Mouse (Mus musculus) hindbrain, embryonic 15.5 days (tissue): ENCODE results near the gene Dpm1. TPM values are rescaled to one million over a fixed set of nuclear protein-coding genes. Genes with fewer than 3 reads are reported as not detected.
A peak's percentile ranks its signal among the peaks of the same experiment; 100 is the strongest.

Source experiments
- ATAC-seq: fragments of 200-750 bp; cut with Nextera tagmentation; 2 replicates; pipeline ENCODE4 v1.8.0; 2017; ENCODE audit warnings: low read depth, moderate number of reproducible peaks, moderate TSS enrichment; ENCODE audit not compliant: low FRiP score
- H3K27ac ChIP-seq: fragments of 300-500 bp; sonication (generic); replicated peaks from 2 replicates; pipeline ENCODE4 v1.5.1; 2015; ENCODE audit warnings: mild to moderate bottlenecking, inconsistent platforms
- H3K27me3 ChIP-seq: fragments of 300-500 bp; sonication (generic); 2 replicates; pipeline ENCODE4 v1.6.1; 2015; ENCODE audit warnings: control low read depth, inconsistent platforms
- H3K36me3 ChIP-seq: fragments of 300-500 bp; sonication (generic); 2 replicates; pipeline ENCODE4 v1.6.1; 2015; ENCODE audit warnings: control low read depth, inconsistent platforms
- H3K4me1 ChIP-seq: fragments of 300-500 bp; sonication (generic); replicated peaks from 2 replicates; pipeline ENCODE4 v1.6.1; 2015; ENCODE audit warnings: control low read depth, inconsistent platforms
- H3K4me2 ChIP-seq: fragments of 300-500 bp; sonication (generic); 2 replicates; pipeline ENCODE4 v1.6.1; 2015; ENCODE audit warnings: moderate library complexity, mild to moderate bottlenecking, inconsistent platforms
- H3K4me3 ChIP-seq: fragments of 300-500 bp; sonication (generic); 2 replicates; pipeline ENCODE4 v1.5.1; 2015; ENCODE audit warnings: mild to moderate bottlenecking, inconsistent platforms
- H3K9ac ChIP-seq: fragments of 300-500 bp; sonication (generic); 2 replicates; pipeline ENCODE4 v1.6.1; 2015; ENCODE audit warnings: inconsistent platforms
- H3K9me3 ChIP-seq: fragments of 300-500 bp; sonication (generic); 2 replicates; pipeline ENCODE4 v1.6.1; 2016; ENCODE audit warnings: control low read depth, inconsistent platforms
- WGBS: fragments of 180-500 bp; shearing (Covaris S2); methylation state at CpG from one replicate; pipeline ENCODE4 v1.1.7; 2015; 5-methylcytosine and 5-hydroxymethylcytosine counted together
- polyA plus RNA-seq: library from polyadenylated mRNA; unstranded; fragments of >200 nt; fragmentation: Nextera tagmentation; extraction: Ambion mirVana; gene quantifications from 2 replicates; pipeline ENCODE4 v1.2.1, GENCODE M21; 2015

Dpm1 gene
- polyA plus RNA-seq, 1 experiment from 2014 or later: 54.6 TPM

DNA sequence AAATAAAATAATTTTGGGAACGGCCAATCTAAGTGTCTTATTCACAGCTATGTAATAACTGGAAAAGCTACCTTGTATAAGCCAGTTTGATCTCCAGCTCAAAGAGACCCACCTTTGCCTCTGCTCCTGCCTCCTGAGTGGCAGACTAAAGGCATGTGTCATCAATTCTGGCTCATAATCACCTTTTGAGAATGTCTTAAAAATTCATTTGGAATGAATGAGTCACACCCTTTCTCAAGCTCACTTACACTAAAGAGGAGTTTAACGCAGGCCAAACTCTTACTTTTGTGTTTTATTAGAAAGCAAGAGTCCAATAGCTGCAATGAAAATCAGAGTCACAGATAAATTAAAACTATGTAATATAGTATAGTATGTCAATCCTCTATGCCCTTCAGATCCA lies 38.5 kb downstream of the Dpm1 start:
- no peak overlapping the region for H3K4me3 ChIP-seq
- no peak overlapping the region for H3K9ac ChIP-seq
- peaks cover 7% of the 10 kb centered on the region for H3K36me3 ChIP-seq
- no peak overlapping the region for H3K4me2 ChIP-seq
- H3K27me3 ChIP-seq: no peaks in the 10 kb centered on the region
- 93% methylated on average over 2 of the region's 2 CpGs for WGBS
- no peak for ATAC-seq
- H3K4me1 ChIP-seq: peaks cover 57% of the 10 kb centered on the region
- no peak overlapping the region for H3K27ac ChIP-seq
- no peaks in the 10 kb centered on the region for H3K9me3 ChIP-seq

DNA sequence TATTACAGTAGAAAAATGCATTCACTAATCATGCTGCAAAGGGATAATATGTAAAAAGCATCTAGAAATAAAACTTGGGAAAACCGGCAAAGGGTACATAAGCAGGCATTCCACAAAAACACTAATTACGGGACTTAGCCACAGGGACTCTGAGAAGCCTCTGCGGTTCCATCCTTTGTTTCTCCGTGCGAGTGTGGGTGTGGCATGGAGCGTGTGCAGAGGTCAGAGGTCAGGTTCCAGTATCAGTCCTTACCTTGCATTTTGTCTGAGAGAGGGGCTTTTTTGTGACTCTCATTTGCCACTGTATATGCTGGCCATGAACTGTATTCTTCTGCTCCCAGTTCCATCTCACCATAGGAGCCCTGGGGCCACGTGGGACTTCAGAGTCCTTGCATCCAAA lies 54.4 kb downstream of the Dpm1 start:
- WGBS: 38% methylated on average over 7 of the region's 7 CpGs
- ATAC-seq: no peak
- H3K4me1 ChIP-seq: no peaks in the 10 kb centered on the region
- H3K36me3 ChIP-seq: peaks cover 8% of the 10 kb centered on the region
- H3K9ac ChIP-seq: no peak overlapping the region
- H3K27ac ChIP-seq: no peak overlapping the region
- no peak overlapping the region for H3K4me3 ChIP-seq
- no peak overlapping the region for H3K4me2 ChIP-seq
- no peaks in the 10 kb centered on the region for H3K9me3 ChIP-seq
- H3K27me3 ChIP-seq: no peaks in the 10 kb centered on the region

GRCm38 (mm10) chr2:168170167-168170685 lies 60.2 kb downstream of the Dpm1 start:
- 12% methylated on average over 13 of the region's 13 CpGs for WGBS
- Histone ChIP-seq H3K4me3 (no peak overlapping the region), H3K9ac (no peak overlapping the region), H3K27me3 (no peaks in the 10 kb centered on the region), H3K27ac (no peak overlapping the region), H3K9me3 (no peaks in the 10 kb centered on the region), H3K4me1 (peaks cover 17% of the 10 kb centered on the region), H3K4me2 (peak overlapping the region; percentile 3; the same call in 1 of the 2 replicates), H3K36me3 (no peaks in the 10 kb centered on the region)
- ATAC-seq: no peak; the same call in 1 of the 2 replicates

GRCm38 (mm10) chr2:168169800-168170113 lies 60.6 kb downstream of the Dpm1 start:
- no peaks in the 10 kb centered on the region for H3K36me3 ChIP-seq

GRCm38 (mm10) chr2:168168892-168169799 lies 61.2 kb downstream of the Dpm1 start:
- H3K4me3 ChIP-seq: no peak overlapping the region
- no peak overlapping the region for H3K9ac ChIP-seq
- 47% methylated on average over 9 of the region's 9 CpGs for WGBS
- H3K4me2 ChIP-seq: no peak overlapping the region
- peaks cover 17% of the 10 kb centered on the region for H3K4me1 ChIP-seq
- H3K27me3 ChIP-seq: no peaks in the 10 kb centered on the region
- no peak for ATAC-seq
- H3K36me3 ChIP-seq: no peaks in the 10 kb centered on the region
- 0 out of 2 replicates have a peak overlapping the region, but pooled peaks have one; percentile 31 for H3K27ac ChIP-seq
- no peaks in the 10 kb centered on the region for H3K9me3 ChIP-seq

More at GRCm38 (mm10) chr2:168169800-168170113, 60.6 kb downstream of the Dpm1 start:
- ATAC-seq: no peak
- Histone ChIP-seq H3K4me2 (peak overlapping the region; percentile 3; the same call in 1 of the 2 replicates), H3K9me3 (no peaks in the 10 kb centered on the region), H3K27me3 (no peaks in the 10 kb centered on the region), H3K4me3 (no peak overlapping the region), H3K4me1 (peaks cover 17% of the 10 kb centered on the region), H3K9ac (no peak overlapping the region), H3K27ac (0 out of 2 replicates have a peak overlapping the region, but pooled peaks have one; percentile 31)
- 9% methylated on average over 9 of the region's 9 CpGs for WGBS

- Histone ChIP-seq H3K9me3 (no peaks in the 10 kb centered on the region), H3K27me3 (no peaks in the 10 kb centered on the region), H3K9ac (no peak overlapping the region), H3K36me3 (no peaks in the 10 kb centered on the region), H3K4me2 (no peak overlapping the region), H3K27ac (no peak overlapping the region), H3K4me3 (no peak overlapping the region), H3K4me1 (peaks cover 17% of the 10 kb centered on the region)
- ATAC-seq: no peak
- WGBS: 53% methylated on average over 3 of the region's 3 CpGs
Measured at GRCm38 (mm10) chr2:168167781-168168180, 62.6 kb downstream of the Dpm1 start.

DNA sequence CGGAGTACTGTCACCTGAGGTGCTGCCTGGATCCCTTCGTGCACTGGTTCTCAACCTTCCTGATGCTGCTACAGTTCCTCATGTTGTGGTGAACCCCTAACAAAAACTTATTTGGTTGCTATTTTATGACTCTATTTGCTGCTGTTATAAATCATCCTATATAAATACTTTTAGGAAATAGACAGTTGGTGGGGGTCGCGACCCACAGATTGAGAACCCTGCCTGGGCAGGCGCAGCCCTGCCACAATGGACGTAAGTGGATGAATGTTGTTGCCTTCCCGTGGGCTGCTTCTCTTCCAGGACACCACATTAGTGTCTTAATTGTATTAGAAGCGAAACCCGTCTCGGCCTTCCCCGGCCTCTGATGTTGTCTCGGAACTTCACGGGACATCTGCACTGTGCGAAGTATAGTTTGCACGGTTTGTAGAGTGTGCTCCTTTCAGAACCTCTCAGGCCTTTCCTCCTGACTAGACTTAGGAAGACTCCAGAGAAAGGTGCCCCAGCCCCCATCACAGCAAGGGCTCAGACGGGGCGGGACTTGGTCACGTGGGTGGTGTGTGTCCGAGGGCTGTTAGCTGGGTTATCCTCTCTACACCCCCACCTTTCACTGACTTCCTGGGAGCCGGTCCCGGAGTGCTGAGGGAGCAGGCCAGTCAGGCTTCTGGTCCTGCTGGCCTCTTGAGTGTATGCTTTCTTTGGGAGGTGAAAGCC lies 63.5 kb downstream of the Dpm1 start:
- H3K36me3 ChIP-seq: no peaks in the 10 kb centered on the region
- no peak overlapping the region for H3K27ac ChIP-seq
- H3K27me3 ChIP-seq: no peaks in the 10 kb centered on the region
- no peak overlapping the region for H3K4me2 ChIP-seq
- H3K4me1 ChIP-seq: peaks cover 17% of the 10 kb centered on the region
- H3K9me3 ChIP-seq: no peaks in the 10 kb centered on the region
- 52% methylated on average over 21 of the region's 21 CpGs for WGBS
- no peak overlapping the region for H3K4me3 ChIP-seq
- ATAC-seq: no peak
- H3K9ac ChIP-seq: no peak overlapping the region

GRCm38 (mm10) chr2:168161978-168162377 lies 68.4 kb downstream of the Dpm1 start:
- H3K4me2 ChIP-seq: peak overlapping the region; percentile 40
- H3K4me3 ChIP-seq: no peak overlapping the region
- WGBS: 14% methylated on average over 14 of the region's 14 CpGs
- H3K9ac ChIP-seq: no peak overlapping the region
- no peaks in the 10 kb centered on the region for H3K36me3 ChIP-seq
- H3K9me3 ChIP-seq: no peaks in the 10 kb centered on the region
- H3K27ac ChIP-seq: no peak overlapping the region
- H3K27me3 ChIP-seq: no peaks in the 10 kb centered on the region
- ATAC-seq: no peak
- H3K4me1 ChIP-seq: peaks cover 12% of the 10 kb centered on the region

GRCm38 (mm10) chr2:168161514-168161971 lies 68.8 kb downstream of the Dpm1 start:
- no peaks in the 10 kb centered on the region for H3K27me3 ChIP-seq
- H3K4me3 ChIP-seq: no peak overlapping the region
- H3K27ac ChIP-seq: no peak overlapping the region
- peaks cover 12% of the 10 kb centered on the region for H3K4me1 ChIP-seq
- H3K9ac ChIP-seq: no peak overlapping the region
- no peaks in the 10 kb centered on the region for H3K36me3 ChIP-seq
- 4% methylated on average over 11 of the region's 11 CpGs for WGBS
- ATAC-seq: 0 out of 2 replicates have a peak, but pooled peaks have one; percentile 17
- no peaks in the 10 kb centered on the region for H3K9me3 ChIP-seq
- peak overlapping the region; percentile 40 for H3K4me2 ChIP-seq

DNA sequence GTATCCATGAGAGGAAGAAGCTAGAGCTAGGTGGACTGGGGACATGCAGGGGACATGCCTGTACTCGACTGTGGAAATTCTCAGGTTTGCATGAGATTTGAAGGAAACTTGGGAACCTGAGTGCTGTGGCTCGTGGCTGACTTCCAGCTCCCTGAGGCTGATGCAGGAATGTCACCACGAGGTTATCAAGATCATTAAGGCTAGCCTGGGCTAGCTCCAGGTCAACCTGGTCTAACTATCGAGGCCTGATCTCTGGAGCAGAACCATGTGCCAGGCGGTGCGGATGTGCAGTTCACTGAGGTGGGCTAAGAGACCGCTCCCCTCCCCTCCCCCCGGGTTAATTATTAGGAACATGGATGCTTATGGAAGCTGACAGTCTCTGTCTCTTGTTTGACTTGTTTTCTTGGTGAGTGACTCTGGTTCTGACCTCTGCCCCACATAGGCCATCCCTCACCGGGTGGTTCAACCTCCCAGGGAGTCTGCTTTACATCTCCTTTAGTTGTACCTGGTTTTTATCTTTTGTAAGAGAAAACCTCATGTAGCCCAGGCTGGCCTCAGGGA lies 69.9 kb downstream of the Dpm1 start:
- Histone ChIP-seq H3K9ac (no peak overlapping the region), H3K4me1 (peaks cover 12% of the 10 kb centered on the region), H3K9me3 (no peaks in the 10 kb centered on the region), H3K4me2 (no peak overlapping the region), H3K4me3 (no peak overlapping the region), H3K27me3 (no peaks in the 10 kb centered on the region), H3K36me3 (no peaks in the 10 kb centered on the region), H3K27ac (no peak overlapping the region)
- no peak for ATAC-seq
- 80% methylated on average over 9 of the region's 9 CpGs for WGBS
